In genomic region chr7:44997940-44998428, GRCm38 (mm10) we compare ENCODE assay signal across 8 mouse cellular contexts. TPM values are rescaled to one million over a fixed set of nuclear protein-coding genes. Genes with fewer than 3 reads are reported as not detected.
DNase-seq lines count a peak whose midpoint lies in the region; ATAC-seq lines count a peak whose summit lies in the region.

No protein-coding gene starts in this region.

- H3K4me1 ChIP-seq in megakaryocyte, embryonic 14.5 days = peaks cover 73% of the 10 kb centered on the region
- peaks cover 30% of the 10 kb centered on the region for H3K4me1 ChIP-seq in limb, embryonic 13.5 days
- peaks cover 8% of the 10 kb centered on the region for H3K4me1 ChIP-seq in stomach, embryonic 14.5 days (ENCODE audit: control insufficient read depth, insufficient read depth, low read length)

- 3% methylated on average over 15 of the region's 15 CpGs for WGBS in limb, embryonic 13.5 days
- WGBS in stomach, embryonic 14.5 days = 3% methylated on average over 15 of the region's 15 CpGs

- peak overlapping the region; percentile 89 for H3K4me2 ChIP-seq in limb, embryonic 13.5 days (replicated peaks)
- peak overlapping the region; percentile 93 for H3K4me2 ChIP-seq in stomach, embryonic 14.5 days (replicated peaks; ENCODE audit: low read depth, low read length)

- H3K36me3 ChIP-seq in megakaryocyte, embryonic 14.5 days (replicated peaks; ENCODE audit: low read length) = peaks cover 74% of the 10 kb centered on the region
- H3K36me3 ChIP-seq in limb, embryonic 13.5 days = peaks cover 70% of the 10 kb centered on the region
- H3K36me3 ChIP-seq in stomach, embryonic 14.5 days (ENCODE audit: control insufficient read depth, insufficient read depth, low read length) = peaks cover 33% of the 10 kb centered on the region

- H3K27ac ChIP-seq in limb, embryonic 13.5 days = peak overlapping the region; percentile 85
- peak overlapping the region; percentile 84 for H3K27ac ChIP-seq in stomach, embryonic 14.5 days (ENCODE audit: low read length)

- peak overlapping the region; percentile 99 for H3K4me3 ChIP-seq in megakaryocyte, embryonic 14.5 days (replicated peaks)
- peak overlapping the region; percentile 72 for H3K4me3 ChIP-seq in limb, embryonic 13.5 days
- peak overlapping the region; percentile 54 for H3K4me3 ChIP-seq in stomach, embryonic 14.5 days (ENCODE audit: low read depth, low read length)

- H3K9me3 ChIP-seq in megakaryocyte, embryonic 14.5 days = no peaks in the 10 kb centered on the region
- no peaks in the 10 kb centered on the region for H3K9me3 ChIP-seq in limb, embryonic 13.5 days
- H3K9me3 ChIP-seq in stomach, embryonic 14.5 days (ENCODE audit: control insufficient read depth, low read depth, low read length) = no peaks in the 10 kb centered on the region

- intact Hi-C loops in left cerebral cortex, postnatal 36 days (cut with DNase I) = loop anchor here (2.0 kb wide), 1 partner anchor 19 kb away; the partner anchor contains the start of genes Rras and Scaf1

- DNase-seq in cerebellum, adult 9-10 months = peak; percentile 59
- DNase-seq in cerebellum, adult 8-10 months = no peak
- DNase-seq in left cerebral cortex, postnatal 36 days (ENCODE audit: low spot score in 2 of 2) = no peak
- DNase-seq in ovary, postnatal 14 days (ENCODE audit: low spot score) = no peak

- no peak for ATAC-seq in megakaryocyte, adult 5-6 weeks (ENCODE audit: poor library complexity, severe bottlenecking)
- ATAC-seq in limb, embryonic 13.5 days (ENCODE audit: low FRiP score, low read depth) = no peak
- no peak for ATAC-seq in stomach, embryonic 14.5 days (ENCODE audit: insufficient number of reproducible peaks, insufficient read depth, low FRiP score, low read depth)

- no peaks in the 10 kb centered on the region for H3K27me3 ChIP-seq in megakaryocyte, embryonic 14.5 days (replicated peaks)
- no peaks in the 10 kb centered on the region for H3K27me3 ChIP-seq in limb, embryonic 13.5 days
- H3K27me3 ChIP-seq in stomach, embryonic 14.5 days (ENCODE audit: control insufficient read depth, insufficient read depth, low read length) = no peaks in the 10 kb centered on the region

- H3K9ac ChIP-seq in limb, embryonic 13.5 days = peak overlapping the region; percentile 82
- peak overlapping the region; percentile 59 for H3K9ac ChIP-seq in stomach, embryonic 14.5 days (replicated peaks; ENCODE audit: low read depth, low read length)

RNA-seq across cellular contexts. Expression of gene Bcl2l12, which starts 0.5 kb away (rescaled TPM):
- polyA plus RNA-seq in megakaryocyte, embryonic 14.5 days (2012; ENCODE audit: insufficient read depth, low replicate concordance) = 44.7 and 73.7 TPM in 2 replicates
- total RNA-seq in megakaryocyte, adult 5-6 weeks (2015) = 16.8 and 18.7 TPM in 2 replicates
- total RNA-seq in megakaryocyte, adult 5-6 weeks (2017) = 14.1 and 17.7 TPM in 2 replicates
- polyA plus RNA-seq in limb, embryonic 13.5 days (2015; fragmentation: Nextera tagmentation; extraction: Ambion mirVana) = 77.3 and 78.4 TPM in 2 replicates
- polyA plus RNA-seq in stomach, embryonic 14.5 days (2014; fragmentation: Nextera tagmentation; extraction: Ambion mirVana) = 60.6 and 62.9 TPM in 2 replicates
- 1 to 10 TPM; 1.8 to 2.6 TPM for total RNA-seq in left cerebral cortex, postnatal 36 days (2021)

RNA-seq across cellular contexts. Expression of gene Irf3, which starts 0.5 kb away (rescaled TPM):
- 44.2 and 87.0 TPM in 2 replicates for polyA plus RNA-seq in megakaryocyte, embryonic 14.5 days (2012; ENCODE audit: insufficient read depth, low replicate concordance)
- 60.8 and 76.8 TPM in 2 replicates for total RNA-seq in megakaryocyte, adult 5-6 weeks (2015)
- total RNA-seq in megakaryocyte, adult 5-6 weeks (2017) = 84.8 and 89.4 TPM in 2 replicates
- 94.6 and 96.8 TPM in 2 replicates for polyA plus RNA-seq in limb, embryonic 13.5 days (2015; fragmentation: Nextera tagmentation; extraction: Ambion mirVana)
- polyA plus RNA-seq in stomach, embryonic 14.5 days (2014; fragmentation: Nextera tagmentation; extraction: Ambion mirVana) = 89.2 and 96.0 TPM in 2 replicates
- total RNA-seq in left cerebral cortex, postnatal 36 days (2021) = 10 to 100 TPM; 29.2 to 38.7 TPM

RNA-seq across cellular contexts. Expression of gene Prmt1, which starts 11.6 kb away (rescaled TPM):
- 7.0 and 74.9 TPM in 2 replicates for polyA plus RNA-seq in megakaryocyte, embryonic 14.5 days (2012; ENCODE audit: insufficient read depth, low replicate concordance)
- total RNA-seq in megakaryocyte, adult 5-6 weeks (2015) = 48.4 and 55.7 TPM in 2 replicates
- 40.0 and 42.9 TPM in 2 replicates for total RNA-seq in megakaryocyte, adult 5-6 weeks (2017)
- polyA plus RNA-seq in limb, embryonic 13.5 days (2015; fragmentation: Nextera tagmentation; extraction: Ambion mirVana) = 670 and 703 TPM in 2 replicates
- 165 and 186 TPM in 2 replicates for polyA plus RNA-seq in stomach, embryonic 14.5 days (2014; fragmentation: Nextera tagmentation; extraction: Ambion mirVana)
- total RNA-seq in left cerebral cortex, postnatal 36 days (2021) = 100 to 1,000 TPM; 143 to 145 TPM

RNA-seq across cellular contexts. Expression of gene Scaf1, which starts 18.2 kb away (rescaled TPM):
- polyA plus RNA-seq in megakaryocyte, embryonic 14.5 days (2012; ENCODE audit: insufficient read depth, low replicate concordance) = 219 and 387 TPM in 2 replicates
- total RNA-seq in megakaryocyte, adult 5-6 weeks (2015) = 22.2 and 23.0 TPM in 2 replicates
- 9.6 and 12.2 TPM in 2 replicates for total RNA-seq in megakaryocyte, adult 5-6 weeks (2017)
- polyA plus RNA-seq in limb, embryonic 13.5 days (2015; fragmentation: Nextera tagmentation; extraction: Ambion mirVana) = 38.6 and 40.7 TPM in 2 replicates
- polyA plus RNA-seq in stomach, embryonic 14.5 days (2014; fragmentation: Nextera tagmentation; extraction: Ambion mirVana) = 48.9 and 49.8 TPM in 2 replicates
- total RNA-seq in left cerebral cortex, postnatal 36 days (2021) = 100 to 1,000 TPM; 174 to 177 TPM

RNA-seq across cellular contexts. Expression of gene Rras, which starts 19.8 kb away (rescaled TPM):
- 26.5 and 83.1 TPM in 2 replicates for polyA plus RNA-seq in megakaryocyte, embryonic 14.5 days (2012; ENCODE audit: insufficient read depth, low replicate concordance)
- 77.1 and 78.6 TPM in 2 replicates for total RNA-seq in megakaryocyte, adult 5-6 weeks (2015)
- total RNA-seq in megakaryocyte, adult 5-6 weeks (2017) = 12.7 and 14.1 TPM in 2 replicates
- 27.5 and 29.1 TPM in 2 replicates for polyA plus RNA-seq in limb, embryonic 13.5 days (2015; fragmentation: Nextera tagmentation; extraction: Ambion mirVana)
- polyA plus RNA-seq in stomach, embryonic 14.5 days (2014; fragmentation: Nextera tagmentation; extraction: Ambion mirVana) = 71.0 and 75.0 TPM in 2 replicates
- 10 to 100 TPM; 12.9 to 13.9 TPM for total RNA-seq in left cerebral cortex, postnatal 36 days (2021)
